Mouse (Mus musculus): ENCODE results near the gene Ppp1r21. TPM values are rescaled to one million over a fixed set of nuclear protein-coding genes. Genes with fewer than 3 reads are reported as not detected.
A peak's percentile ranks its signal among the peaks of the same experiment; 100 is the strongest.

The Ppp1r21 gene
- 36.7 and 42.7 TPM in 2 replicates for total RNA-seq (2021)
- long read RNA-seq, experiment 1, transcript Ppp1r21-201 (22 exons, 3,141 nt) = major isoform, 12 of 17 reads
- long read RNA-seq, experiment 1, partial matches to known transcripts = 2 of 17 reads
- long read RNA-seq, experiment 1, other reads (novel, unspliced or antisense) = 1 of 17 reads
- long read RNA-seq, experiment 2, transcript Ppp1r21-201 (22 exons, 3,141 nt) = major isoform, 8 of 11 reads
- long read RNA-seq, experiment 2, partial matches to known transcripts = 2 of 11 reads
- long read RNA-seq, experiment 2, other reads (novel, unspliced or antisense) = 1 of 11 reads

DNA sequence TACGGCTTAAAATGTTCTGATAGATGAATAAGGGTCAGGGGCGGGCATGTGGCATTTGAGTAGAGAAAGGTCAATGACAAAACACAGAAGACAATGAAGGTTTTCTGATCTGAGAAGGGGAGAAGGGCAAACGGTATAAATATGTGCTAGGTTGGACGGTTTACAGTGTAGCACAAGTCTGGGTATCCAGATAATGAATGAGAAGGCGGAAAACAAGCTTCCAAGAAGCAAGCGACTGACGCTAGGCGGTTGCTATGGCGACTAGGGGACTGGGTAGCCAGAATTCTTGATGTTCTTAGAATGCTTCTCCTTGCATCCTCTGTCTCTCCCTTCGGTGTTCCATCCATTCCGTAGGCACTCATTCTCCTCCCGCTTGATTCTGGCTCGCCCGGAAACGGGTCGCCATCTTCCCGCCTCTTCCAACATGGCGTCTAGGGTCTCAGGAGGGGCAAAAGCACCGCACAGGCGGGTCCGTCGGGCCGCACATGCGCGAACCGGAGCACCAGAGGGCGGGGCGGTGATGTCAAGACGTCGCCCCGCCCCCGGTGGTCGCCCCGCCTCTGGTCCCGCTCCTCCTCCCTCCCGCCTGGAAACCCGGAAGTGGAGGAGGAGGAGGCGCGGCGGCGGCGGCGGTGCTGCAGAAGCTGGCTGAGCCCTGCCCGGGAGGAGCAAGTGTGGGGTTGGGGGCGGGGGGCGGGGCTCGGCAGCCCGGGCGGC, at the start of gene Ppp1r21:
Ppp1r21 (plus strand) TSS at position 600 of the 717 bp plus-strand sequence.
- peak; percentile 100 for DNase-seq

DNA sequence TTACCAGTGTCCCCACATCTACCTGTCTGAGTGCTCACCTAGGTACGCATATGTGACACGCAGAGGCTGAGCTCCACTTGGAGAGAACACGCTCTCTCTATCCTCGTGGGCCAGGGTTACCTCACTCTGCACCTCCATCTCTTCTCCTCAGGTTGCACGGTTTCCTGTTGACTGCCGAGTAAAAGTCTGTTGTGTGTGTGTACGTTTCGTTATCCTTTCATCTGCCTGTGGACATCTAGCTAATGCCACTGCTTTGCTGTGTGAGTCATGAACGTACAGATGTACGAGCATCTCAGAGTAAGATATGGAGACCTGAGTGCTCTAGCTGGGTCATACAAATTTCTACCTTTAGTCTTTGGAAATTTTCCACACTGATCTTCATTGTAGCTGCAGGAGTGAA, 49.5 kb upstream of the Ppp1r21 start:
- DNase-seq = no peak

DNA sequence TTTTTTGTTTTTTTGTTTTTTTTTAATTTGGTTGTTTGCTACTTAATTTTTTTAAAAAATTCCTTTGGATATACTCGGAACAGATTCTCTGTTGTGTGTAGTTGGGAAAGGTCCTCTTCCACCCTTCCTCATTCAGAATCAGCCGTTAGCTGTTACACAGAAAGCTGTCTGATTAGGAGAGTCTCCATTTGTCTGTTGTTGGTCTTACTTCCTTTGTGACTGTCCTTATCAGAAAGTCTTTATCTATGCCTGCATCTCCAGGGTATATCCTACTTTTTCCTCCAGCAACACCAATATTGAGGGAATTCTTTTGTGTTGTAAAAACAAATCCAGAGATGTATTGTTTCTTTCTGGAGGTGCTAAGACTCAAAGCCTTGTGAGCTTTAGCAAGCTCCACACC, 48.9 kb upstream of the Ppp1r21 start:
- no peak for DNase-seq

DNA sequence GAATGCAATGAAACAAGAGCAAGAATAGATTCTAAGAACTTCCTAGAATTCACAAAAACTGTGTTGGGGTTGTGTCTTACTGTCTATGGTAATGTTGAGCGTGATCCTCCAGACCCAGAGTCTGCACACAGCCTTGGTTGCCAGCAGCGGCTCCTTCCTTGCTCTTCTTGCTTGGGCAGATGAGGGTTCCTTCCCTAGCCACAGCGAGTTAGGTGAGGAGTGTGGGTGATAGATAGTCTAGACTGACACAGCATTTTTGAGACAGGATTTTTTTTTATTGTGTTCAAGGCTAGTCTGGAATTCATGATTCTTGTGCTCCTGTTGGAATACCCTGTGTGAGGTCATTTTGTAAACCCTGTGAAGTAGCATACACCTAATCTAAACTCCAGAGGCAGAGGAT, 48.3 kb upstream of the Ppp1r21 start:
- no peak for DNase-seq

DNA sequence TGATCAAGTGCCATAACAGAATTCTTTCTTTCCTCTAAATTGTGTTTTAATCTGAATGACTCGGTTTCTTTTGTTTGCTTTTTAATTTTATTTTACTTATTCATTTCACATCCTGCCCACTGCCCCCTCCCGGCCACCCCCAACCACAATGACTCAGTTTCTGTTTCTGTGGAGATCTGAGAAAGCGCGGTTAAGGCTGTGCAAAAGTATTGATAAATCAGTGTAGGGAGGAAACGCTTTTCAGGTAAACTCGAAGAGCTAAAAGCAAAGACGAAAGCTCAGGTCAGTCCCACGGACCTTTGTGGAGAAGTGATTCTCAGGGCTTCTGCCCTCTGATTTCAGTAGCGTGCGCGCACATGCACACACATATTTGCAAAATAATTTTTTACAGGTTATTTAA, 45.4 kb upstream of the Ppp1r21 start:
- DNase-seq = no peak

DNA sequence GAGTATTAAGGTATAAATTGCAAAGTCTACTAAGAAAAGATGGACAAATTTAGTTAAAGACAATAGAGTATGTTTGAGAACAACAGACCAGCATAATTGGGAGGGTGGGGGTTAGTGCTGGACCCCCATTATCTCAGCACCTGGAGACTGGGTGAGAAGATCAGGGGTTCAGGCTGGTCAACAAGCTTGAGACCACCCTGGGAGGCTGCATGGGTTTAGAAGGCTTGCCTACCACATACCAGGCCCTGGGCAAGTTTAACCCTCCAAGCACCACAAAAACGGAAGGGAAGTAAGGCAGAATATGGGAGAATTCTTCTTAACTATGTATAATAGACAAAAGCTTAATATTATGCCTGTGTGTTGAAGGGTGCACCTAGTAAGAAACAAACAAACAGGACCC, 45.0 kb upstream of the Ppp1r21 start:
- no peak for DNase-seq

DNA sequence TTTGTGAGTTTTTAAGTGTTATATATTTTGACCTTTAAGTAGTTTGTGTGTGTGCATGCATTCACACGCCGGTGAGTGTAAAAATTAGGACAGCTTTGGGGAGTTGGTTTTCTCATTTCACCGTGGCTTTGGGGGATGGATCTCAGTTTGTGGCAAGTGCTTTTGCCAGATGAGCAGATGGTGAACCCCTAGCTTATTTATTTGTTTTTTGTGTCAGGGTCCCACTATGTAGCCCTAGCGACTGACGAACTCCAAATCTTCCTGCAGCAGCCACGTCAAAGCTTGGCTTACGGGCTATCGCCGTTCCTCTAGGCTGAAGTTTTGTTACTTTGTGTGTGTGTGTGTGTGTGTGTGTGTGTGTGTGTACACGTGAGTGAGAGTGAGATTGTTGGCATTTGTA, 39.4 kb upstream of the Ppp1r21 start:
- DNase-seq = no peak

DNA sequence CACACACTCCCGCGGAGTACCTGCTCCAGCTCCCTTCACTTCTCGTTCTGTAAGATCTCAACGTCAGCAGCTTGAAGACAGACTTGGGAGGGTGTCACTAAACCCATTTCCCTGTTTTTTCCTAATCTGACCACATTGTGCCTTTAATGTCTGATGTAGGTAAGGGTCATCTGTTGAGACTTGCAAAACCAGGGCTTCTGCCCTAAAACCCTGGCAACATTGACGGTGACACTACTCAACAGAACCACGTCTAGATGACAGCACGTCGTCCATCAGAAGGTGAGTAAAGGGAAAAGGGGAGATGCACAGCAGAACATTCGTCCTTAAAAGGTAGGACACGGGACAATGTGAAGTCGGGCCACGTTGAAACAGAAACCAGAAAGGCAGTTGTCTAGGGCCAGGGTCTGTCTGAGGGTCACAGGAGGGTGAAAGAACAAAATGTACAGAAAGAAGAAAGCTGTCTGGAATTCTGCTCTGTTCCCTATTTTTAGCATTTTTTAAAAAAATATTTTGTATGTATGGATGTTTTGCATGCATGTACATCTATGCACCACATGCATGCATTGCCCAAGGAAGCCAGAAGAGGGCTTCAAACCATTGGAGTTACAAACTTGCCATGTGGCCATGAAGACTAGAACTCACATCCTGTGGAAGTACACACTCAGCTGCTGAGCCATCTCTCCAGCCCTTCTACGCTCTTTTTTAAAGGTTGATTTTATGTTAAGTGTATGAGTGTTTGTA, 38.4 kb upstream of the Ppp1r21 start:
- DNase-seq = no peak

DNA sequence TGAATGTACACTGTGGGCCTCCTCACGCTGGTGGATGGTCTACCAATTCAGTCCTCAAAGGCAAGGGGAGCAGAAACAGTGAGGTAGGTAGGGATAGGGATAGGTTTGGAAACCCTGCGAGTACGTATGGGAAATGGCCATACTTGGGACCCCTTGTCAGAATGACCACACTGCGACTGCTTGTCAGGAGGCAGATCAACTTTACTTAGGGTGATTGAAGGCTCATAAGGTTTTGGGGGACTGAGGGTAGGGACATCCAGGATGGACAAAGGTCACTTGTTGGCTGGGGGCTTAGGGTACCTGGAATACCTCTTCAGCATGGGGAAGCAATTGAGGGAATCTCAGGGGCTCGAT, 37.8 kb upstream of the Ppp1r21 start:
- no peak for DNase-seq

DNA sequence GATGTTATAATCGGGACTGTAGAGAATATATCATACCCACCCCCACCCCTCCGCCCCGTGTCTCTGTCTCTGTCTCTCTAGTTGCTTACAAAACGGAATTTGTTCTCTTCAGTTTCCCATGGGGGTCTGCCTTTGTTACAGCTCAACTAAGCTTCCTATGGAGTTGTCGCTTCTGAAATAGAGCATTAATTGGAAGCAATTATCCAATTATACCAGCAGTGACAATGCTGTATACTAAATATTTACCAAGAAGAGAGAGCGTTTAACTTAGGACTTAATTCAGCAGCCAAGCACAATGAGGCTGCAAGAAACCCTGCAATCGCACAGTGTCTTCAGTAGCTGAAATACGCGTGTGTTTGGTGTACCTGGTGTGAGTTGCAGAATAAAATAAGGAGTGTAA, 36.4 kb upstream of the Ppp1r21 start:
- no peak for DNase-seq

DNA sequence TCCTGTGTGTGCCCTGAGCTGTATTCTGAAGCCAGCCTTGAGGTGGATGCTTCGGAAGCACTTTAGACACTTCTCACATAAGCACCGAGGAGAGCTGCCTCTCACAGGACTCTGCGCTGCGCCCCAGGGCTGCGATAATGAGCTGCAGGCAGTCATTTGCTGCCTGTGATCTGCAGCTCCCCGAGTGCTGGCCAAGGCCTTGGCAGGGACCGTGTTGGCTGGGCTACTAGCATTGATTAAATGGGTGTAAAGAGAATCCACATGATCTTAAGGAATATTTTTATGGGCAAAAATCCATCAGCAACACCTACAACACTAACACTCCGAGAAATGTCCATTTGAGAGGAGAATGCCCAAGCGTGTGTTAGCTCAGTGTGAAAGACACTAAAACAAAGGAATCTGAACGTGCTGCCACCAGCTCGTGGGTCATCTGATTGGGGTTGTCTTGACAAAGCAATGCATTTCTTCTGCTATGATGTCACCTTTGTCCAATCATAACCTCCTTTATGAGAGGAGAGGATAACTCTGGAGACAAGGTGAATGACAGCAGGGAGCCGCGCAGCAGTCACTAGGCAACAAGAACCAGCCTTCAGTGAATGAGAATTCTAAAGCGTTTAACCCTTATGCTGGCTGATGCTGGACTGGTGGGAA, 35.7 kb upstream of the Ppp1r21 start:
- DNase-seq = no peak

DNA sequence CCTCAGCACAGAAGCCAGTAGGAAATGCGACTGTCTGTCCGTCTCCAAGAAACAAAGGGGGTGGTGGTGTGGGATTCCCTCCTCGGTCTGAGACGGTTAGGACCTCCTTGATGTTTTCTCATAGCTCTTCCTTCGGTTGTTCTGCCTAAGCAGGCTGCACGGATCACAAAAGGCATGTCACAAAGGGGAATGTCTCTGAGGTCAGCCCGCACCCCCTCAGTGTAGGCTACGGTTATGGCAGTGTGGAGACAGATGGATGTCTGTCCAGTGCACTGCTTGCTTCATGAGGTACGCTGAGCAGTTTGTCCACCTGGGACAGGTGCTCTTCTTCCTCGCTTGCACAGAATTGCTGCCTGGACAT, 35.2 kb upstream of the Ppp1r21 start:
- no peak for DNase-seq

DNA sequence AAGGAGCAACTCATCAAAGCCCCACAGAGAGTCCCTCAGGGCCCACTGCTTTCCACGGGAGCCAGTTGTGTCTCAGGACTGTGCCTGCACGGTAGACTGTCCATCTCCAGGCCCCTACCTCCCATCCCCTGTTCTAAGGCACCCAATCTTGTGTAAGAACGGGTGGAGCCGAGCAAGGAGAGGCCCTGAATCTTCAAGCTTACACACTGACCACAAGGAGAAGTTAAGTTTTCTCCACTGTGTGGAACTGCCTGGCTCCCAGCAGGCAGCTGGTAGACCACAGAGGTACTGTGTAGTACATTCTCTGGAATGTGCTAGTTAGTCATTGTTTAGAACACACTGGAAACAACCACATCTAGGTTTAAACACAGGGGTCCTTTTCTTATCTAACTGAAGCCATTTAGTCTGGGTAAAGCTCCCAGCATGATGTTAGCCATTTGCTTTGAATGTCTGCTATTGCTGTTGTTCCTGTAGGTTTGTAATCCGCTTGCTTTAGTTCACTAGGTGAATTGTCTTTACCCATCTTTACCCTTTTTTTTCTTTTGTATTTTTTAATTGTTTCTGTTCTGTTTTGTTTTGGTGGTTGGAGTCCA, 31.7 kb upstream of the Ppp1r21 start:
- DNase-seq = no peak

DNA sequence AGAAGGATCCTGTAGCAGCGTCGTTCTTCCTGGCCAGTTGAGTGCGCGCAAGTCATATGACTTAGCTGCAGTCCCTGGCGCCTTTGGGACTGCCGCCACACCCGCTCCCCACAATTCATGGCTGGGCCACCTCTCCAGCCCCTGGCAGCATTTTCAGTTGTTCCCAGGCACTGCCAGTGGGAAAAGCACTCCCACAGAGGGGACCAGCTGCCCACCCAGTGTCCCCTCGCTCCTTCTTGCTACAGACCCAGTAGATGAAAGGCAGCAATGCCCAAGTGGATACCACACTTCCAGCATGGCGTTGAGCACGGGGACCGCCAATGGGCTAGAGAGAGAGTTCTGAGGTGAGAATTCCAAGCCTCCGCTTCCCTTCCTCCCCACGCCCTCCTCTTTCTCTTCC, 25.9 kb upstream of the Ppp1r21 start:
- no peak for DNase-seq

DNA sequence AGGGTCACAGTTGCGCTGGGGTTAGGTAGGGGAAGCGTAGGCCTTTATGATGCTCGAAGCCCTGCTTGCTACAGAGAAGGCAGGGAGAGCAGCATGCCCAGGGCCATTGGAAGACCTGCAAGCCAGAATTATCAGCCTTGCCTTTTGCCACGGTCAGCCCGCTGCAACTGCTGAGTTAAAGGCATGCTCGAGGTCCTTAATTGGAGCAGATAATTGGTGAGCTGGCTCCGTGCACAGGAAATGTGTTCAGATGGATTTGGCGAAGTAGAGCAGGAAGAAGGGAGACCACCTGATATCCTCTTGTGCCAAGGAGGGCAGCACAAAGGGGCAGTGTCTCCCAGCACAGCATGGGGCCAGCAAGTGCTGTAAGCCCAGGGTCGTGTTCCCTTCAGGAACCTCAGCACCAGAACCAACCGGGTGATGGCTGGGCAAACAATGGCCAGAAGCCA, 24.6 kb upstream of the Ppp1r21 start:
- no peak for DNase-seq

DNA sequence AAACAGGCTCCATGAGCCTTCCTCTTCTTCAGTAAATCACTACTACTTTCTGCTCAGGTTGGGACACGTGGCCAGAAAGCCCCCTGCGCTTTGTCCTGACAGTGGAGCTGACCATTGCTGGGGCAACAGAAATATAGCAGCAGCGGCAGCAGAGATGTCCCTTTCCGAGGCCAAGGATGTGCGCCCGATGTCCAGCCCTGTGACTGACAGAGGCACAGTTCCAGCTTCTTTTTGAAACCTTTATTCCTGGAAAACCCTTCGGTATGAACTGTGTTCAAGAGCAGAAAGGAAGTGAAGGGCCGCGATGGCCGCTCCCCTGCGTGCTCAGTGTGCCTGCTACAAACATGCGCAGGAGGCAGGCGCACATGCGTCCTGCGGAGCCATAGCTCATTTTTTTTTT, 24.0 kb upstream of the Ppp1r21 start:
- DNase-seq = no peak

DNA sequence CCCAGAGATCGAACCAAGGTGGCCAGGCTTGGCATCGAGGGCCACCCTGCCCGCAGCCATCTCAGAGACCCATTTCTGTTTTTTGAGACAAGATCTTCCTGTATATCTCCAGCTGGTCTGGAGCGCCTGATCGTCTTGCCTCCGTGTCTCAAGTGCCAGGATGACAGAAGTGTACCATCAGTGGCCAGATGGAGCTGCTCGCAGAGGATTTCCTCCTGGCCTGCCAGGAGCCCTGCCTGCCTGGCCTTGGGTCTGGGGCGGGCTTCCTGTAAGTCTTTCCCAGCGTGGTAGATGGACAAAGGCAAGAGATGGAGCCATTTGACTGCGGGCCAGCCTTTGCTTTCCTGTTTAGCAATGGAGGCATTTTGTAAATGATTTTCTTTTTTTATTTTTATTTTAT, 22.5 kb upstream of the Ppp1r21 start:
- DNase-seq = peak; percentile 23

DNA sequence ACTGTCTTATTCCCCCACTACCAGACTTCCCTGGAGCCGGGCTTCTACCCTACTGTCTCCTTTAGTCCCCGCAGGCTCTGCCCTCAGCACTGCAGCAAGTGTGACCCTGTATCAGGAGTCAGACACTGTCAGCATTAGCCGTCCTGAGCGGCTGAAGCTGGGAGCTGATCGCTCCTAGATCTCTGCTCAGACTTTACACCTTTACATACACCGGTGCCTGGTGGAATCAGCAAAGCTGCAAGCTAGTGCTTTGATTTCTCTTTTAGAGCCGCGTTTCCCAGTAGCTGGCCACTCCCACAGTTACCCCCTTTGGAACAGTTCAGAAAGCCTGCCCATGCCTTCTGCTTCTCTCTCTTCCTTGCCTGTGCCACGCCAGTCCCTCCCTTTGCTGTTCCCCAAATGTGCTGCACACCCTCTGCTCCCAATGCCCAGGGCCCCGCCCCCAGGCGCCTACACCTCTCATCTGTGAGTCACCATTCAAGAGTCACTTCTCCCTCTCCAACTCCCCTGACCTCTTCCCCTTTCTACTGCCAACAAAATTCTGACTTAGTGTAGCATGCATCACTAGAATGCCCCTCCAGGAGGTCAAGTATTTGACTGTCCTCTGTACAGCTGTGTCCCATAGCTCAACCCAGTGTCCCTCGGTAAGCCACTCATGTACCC, 20.9 kb upstream of the Ppp1r21 start:
- DNase-seq = peak; percentile 90

DNA sequence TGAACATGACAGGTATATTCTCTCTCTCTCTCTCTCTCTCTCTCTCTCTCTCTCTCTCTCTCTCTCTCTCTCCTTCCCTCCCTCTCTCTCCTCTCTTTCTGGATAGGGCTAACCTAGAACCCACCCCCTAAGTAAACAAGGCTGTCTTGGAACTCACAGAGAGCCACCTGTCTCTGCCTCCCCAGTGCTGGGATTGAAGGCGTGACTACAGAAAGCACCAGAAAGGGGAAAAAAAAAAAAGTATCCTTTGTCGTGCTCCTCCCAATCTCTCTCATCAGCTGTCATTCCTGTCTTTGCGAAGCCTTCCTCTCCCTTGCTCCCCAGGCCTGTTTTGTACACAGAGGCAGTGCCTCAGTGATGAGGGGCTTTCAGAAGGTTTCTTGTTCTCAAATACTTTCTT, 19.9 kb upstream of the Ppp1r21 start:
- DNase-seq = no peak

DNA sequence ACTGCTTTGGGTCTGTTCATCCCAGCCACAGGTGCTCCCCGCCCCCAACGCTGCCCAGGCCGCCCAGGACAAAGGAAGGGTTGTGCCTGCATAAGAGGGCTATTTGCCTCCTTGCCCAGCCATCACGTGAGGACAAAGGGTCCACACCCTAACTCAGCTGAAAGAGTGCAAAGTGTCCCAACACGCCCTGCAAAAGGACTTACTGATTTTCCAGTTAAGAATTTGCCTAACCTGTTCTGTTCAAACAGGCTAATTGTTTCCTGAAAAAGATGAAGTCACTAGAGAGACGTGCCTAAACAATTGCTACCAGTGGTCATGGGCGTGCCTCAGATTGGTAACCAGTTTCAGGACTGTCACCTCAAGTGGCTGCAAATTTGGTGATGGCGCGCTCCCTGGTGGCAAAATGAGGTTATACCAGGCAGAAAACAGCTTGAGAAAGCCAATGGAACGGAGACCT, 18.8 kb upstream of the Ppp1r21 start:
- DNase-seq = peak; percentile 91

DNA sequence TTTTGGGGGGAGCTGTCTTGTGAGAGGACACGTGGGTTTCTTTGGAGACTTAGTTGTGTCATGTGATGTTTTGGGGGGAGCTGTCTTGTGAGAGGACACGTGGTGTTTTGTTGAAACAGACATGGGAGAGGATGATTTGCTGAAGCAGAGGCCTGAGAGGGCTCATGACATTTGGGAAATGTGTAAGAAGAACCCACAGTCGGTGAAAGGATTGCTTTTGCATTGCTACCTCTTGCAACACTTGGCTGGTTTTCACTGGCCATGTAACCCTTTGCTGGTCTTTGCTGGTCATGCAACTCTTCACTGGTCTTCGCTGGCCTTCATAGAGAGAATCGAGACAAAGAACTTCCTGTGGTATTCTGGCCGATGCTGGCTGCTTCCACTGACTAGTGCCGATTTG, 13.4 kb upstream of the Ppp1r21 start:
- DNase-seq = no peak

DNA sequence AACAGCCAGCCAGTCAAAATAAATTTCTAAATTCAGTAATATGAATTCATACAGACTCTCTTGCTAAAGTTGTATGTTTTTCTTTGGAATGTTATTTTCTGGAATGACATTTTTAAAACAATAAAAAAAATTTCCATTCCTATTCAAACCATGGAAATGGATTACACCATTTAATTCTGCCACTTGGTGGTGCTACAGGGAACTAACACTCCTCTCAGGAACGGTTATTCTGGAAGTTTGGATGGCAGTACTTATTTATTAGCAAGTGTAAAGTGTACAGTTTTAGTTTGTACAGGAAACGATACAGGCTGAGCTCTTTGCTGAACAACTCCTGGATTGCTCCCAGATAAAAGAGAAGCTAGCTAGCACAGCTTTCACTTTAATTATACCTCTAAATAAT, 2.1 kb upstream of the Ppp1r21 start:
- peak; percentile 33 for DNase-seq
